Mouse (Mus musculus): ENCODE measurements around the gene Cacna1e. TPM values are rescaled to one million over a fixed set of nuclear protein-coding genes. Genes with fewer than 3 reads are reported as not detected.

Gene Cacna1e
- polyA plus RNA-seq, 1 experiment from 2014 or later = 5.8 TPM

GRCm38 (mm10) chr1:154515350-154515749, 369.0 kb downstream of the Cacna1e start:
- over 99% methylated on average over 2 of the region's 2 CpGs for whole genome bisulfite sequencing
- no peaks in the 10 kb centered on the region for H3K36me3 ChIP-seq (ENCODE audit: poor library complexity, severe bottlenecking)
- H3K9ac ChIP-seq = no peak overlapping the region
- H3K27ac ChIP-seq = no peak overlapping the region
- ATAC-seq = no peak
- no peak overlapping the region for H3K4me3 ChIP-seq
- no peaks in the 10 kb centered on the region for H3K4me1 ChIP-seq
- no peaks in the 10 kb centered on the region for H3K9me3 ChIP-seq (replicated peaks)
- H3K27me3 ChIP-seq = no peaks in the 10 kb centered on the region
- H3K4me2 ChIP-seq = no peak overlapping the region

- Histone ChIP-seq H3K9me3 (replicated peaks) (no peaks in the 10 kb centered on the region), H3K27me3 (no peaks in the 10 kb centered on the region), H3K9ac (no peak overlapping the region), H3K36me3 (ENCODE audit: poor library complexity, severe bottlenecking) (no peaks in the 10 kb centered on the region), H3K27ac (no peak overlapping the region), H3K4me3 (no peak overlapping the region), H3K4me1 (no peaks in the 10 kb centered on the region), H3K4me2 (no peak overlapping the region)
- ATAC-seq = no peak
These were observed 372.6 kb downstream of the Cacna1e start for GRCm38 (mm10) chr1:154511736-154512135.

DNA sequence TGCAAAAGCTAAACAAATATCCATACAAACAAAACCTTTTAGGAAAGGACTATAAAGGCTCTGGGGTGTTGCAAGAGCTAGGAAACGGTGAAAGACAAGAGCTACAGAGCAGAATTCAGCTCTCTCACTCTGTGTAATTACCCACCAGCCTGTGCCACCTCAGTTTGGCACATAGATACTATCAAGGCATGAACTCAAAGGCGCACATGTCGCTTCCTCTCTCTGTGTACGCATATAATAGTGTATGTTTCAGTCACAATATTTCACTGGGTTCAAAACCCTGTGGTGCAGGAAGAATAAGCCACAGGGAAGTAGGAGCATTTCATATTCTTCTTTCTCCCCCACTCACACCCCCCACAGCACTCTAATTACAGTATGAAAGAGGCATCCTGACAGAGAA, 380.3 kb downstream of the Cacna1e start:
- H3K9me3 ChIP-seq (replicated peaks) = no peaks in the 10 kb centered on the region
- WGBS = 43% methylated on average over 4 of the region's 4 CpGs
- H3K4me2 ChIP-seq = no peak overlapping the region
- 0 out of 2 replicates have a peak, but pooled peaks have one; percentile 43 for ATAC-seq
- H3K9ac ChIP-seq = no peak overlapping the region
- H3K36me3 ChIP-seq (ENCODE audit: poor library complexity, severe bottlenecking) = no peaks in the 10 kb centered on the region
- no peaks in the 10 kb centered on the region for H3K27me3 ChIP-seq
- no peak overlapping the region for H3K4me3 ChIP-seq
- no peak overlapping the region for H3K27ac ChIP-seq
- H3K4me1 ChIP-seq = peaks cover 15% of the 10 kb centered on the region

- 0 out of 2 replicates have a peak overlapping the region, but pooled peaks have one; percentile 48 for H3K27ac ChIP-seq
These were observed 383.4 kb downstream of the Cacna1e start for GRCm38 (mm10) chr1:154500869-154501268.

GRCm38 (mm10) chr1:154500187-154500866, 384.0 kb downstream of the Cacna1e start:
- H3K9ac ChIP-seq = no peak overlapping the region
- H3K4me3 ChIP-seq = no peak overlapping the region
- peaks cover 15% of the 10 kb centered on the region for H3K4me1 ChIP-seq
- 24% methylated on average over 3 of the region's 3 CpGs for WGBS
- no peaks in the 10 kb centered on the region for H3K27me3 ChIP-seq
- H3K27ac ChIP-seq = peak overlapping the region; percentile 48; the same call in 1 of the 2 replicates
- ATAC-seq = peak; percentile 90
- no peak overlapping the region for H3K4me2 ChIP-seq
- no peaks in the 10 kb centered on the region for H3K36me3 ChIP-seq (ENCODE audit: poor library complexity, severe bottlenecking)
- no peaks in the 10 kb centered on the region for H3K9me3 ChIP-seq (replicated peaks)

More at GRCm38 (mm10) chr1:154500869-154501268, 383.4 kb downstream of the Cacna1e start:
- Histone ChIP-seq H3K36me3 (ENCODE audit: poor library complexity, severe bottlenecking) (no peaks in the 10 kb centered on the region), H3K27me3 (no peaks in the 10 kb centered on the region), H3K4me1 (peaks cover 15% of the 10 kb centered on the region), H3K9me3 (replicated peaks) (no peaks in the 10 kb centered on the region), H3K4me3 (no peak overlapping the region), H3K9ac (no peak overlapping the region), H3K4me2 (no peak overlapping the region)
- peak; percentile 19; the same call in 1 of the 2 replicates for ATAC-seq
- 75% methylated on average over 5 of the region's 5 CpGs for WGBS

GRCm38 (mm10) chr1:154498821-154499220, 385.5 kb downstream of the Cacna1e start:
- Histone ChIP-seq H3K27ac (no peak overlapping the region), H3K36me3 (ENCODE audit: poor library complexity, severe bottlenecking) (no peaks in the 10 kb centered on the region), H3K4me2 (no peak overlapping the region), H3K9me3 (replicated peaks) (no peaks in the 10 kb centered on the region), H3K4me1 (peaks cover 12% of the 10 kb centered on the region), H3K27me3 (no peaks in the 10 kb centered on the region), H3K9ac (no peak overlapping the region), H3K4me3 (no peak overlapping the region)
- no peak for ATAC-seq
- 78% methylated on average over 4 of the region's 4 CpGs for WGBS

GRCm38 (mm10) chr1:154491071-154491470, 393.2 kb downstream of the Cacna1e start:
- Histone ChIP-seq H3K4me2 (no peak overlapping the region), H3K4me3 (no peak overlapping the region), H3K27me3 (no peaks in the 10 kb centered on the region), H3K4me1 (no peaks in the 10 kb centered on the region), H3K9ac (no peak overlapping the region), H3K9me3 (replicated peaks) (no peaks in the 10 kb centered on the region), H3K36me3 (ENCODE audit: poor library complexity, severe bottlenecking) (no peaks in the 10 kb centered on the region), H3K27ac (no peak overlapping the region)
- ATAC-seq = no peak
- 74% methylated on average over 6 of the region's 6 CpGs for WGBS

DNA sequence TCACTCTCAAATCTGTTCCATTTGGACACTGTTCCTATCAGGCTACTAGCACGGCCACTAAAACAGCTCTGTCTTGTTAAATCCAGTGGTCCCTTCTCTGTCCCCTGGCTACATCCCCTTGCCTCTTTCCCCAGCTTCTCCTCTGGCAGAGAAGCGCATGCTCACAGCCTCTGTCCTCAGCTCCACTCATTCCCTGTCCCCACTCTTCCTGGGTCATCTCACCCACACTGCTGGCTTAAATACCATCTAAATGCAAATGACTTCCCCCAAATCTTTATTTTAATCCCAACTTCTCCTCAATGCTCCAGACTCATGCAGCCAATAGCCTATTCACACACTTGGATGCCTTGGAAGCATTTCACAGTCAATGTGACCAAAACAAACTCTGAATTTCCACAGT, 407.6 kb downstream of the Cacna1e start:
- H3K4me3 ChIP-seq = no peak overlapping the region
- H3K9me3 ChIP-seq (replicated peaks) = no peaks in the 10 kb centered on the region
- no peak overlapping the region for H3K4me2 ChIP-seq
- no peak overlapping the region for H3K9ac ChIP-seq
- H3K4me1 ChIP-seq = no peaks in the 10 kb centered on the region
- ATAC-seq = no peak
- 87% methylated on average over 2 of the region's 2 CpGs for WGBS
- H3K36me3 ChIP-seq (ENCODE audit: poor library complexity, severe bottlenecking) = no peaks in the 10 kb centered on the region; the same call in 1 of the 2 replicates
- no peaks in the 10 kb centered on the region for H3K27me3 ChIP-seq
- H3K27ac ChIP-seq = no peak overlapping the region

- no peaks in the 10 kb centered on the region for H3K27me3 ChIP-seq
- no peaks in the 10 kb centered on the region; the same call in 1 of the 2 replicates for H3K36me3 ChIP-seq (ENCODE audit: poor library complexity, severe bottlenecking)
- WGBS = 93% methylated on average over 2 of the region's 2 CpGs
- no peaks in the 10 kb centered on the region for H3K9me3 ChIP-seq (replicated peaks)
- H3K4me3 ChIP-seq = no peak overlapping the region
- no peak overlapping the region for H3K27ac ChIP-seq
- H3K4me2 ChIP-seq = no peak overlapping the region
- H3K4me1 ChIP-seq = no peaks in the 10 kb centered on the region
- no peak for ATAC-seq
- no peak overlapping the region for H3K9ac ChIP-seq
These were observed 408.6 kb downstream of the Cacna1e start for GRCm38 (mm10) chr1:154475706-154476105.

- Histone ChIP-seq H3K4me3 (no peak overlapping the region), H3K4me1 (no peaks in the 10 kb centered on the region), H3K27ac (no peak overlapping the region), H3K9me3 (replicated peaks) (no peaks in the 10 kb centered on the region), H3K27me3 (no peaks in the 10 kb centered on the region), H3K36me3 (ENCODE audit: poor library complexity, severe bottlenecking) (no peaks in the 10 kb centered on the region; the same call in 1 of the 2 replicates), H3K4me2 (no peak overlapping the region), H3K9ac (no peak overlapping the region)
- no peak for ATAC-seq
- WGBS = 74% methylated on average over 4 of the region's 4 CpGs
These were observed 410.1 kb downstream of the Cacna1e start for GRCm38 (mm10) chr1:154474156-154474555.

DNA sequence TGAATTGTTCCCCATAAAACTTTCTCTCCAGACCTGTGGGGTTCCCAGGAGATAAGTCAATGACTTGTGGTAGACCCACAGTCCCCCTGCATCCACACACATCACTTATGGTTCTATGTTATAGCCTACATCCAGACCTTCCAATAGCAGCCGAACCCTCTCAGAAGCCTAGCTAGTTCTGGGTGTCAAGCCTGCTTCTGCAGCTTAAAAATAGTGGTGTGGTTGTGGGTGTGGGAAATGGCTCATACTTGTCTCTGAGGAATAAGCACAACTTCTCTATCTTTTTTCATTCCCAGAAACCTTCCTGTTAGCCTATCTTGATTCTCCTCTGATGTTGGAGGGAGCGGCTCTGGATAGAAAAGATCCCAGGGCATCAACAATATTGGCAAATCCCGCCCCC, 417.0 kb downstream of the Cacna1e start:
- WGBS = 92% methylated on average over 3 of the region's 3 CpGs
- Histone ChIP-seq H3K9ac (no peak overlapping the region), H3K36me3 (ENCODE audit: poor library complexity, severe bottlenecking) (peaks cover 4% of the 10 kb centered on the region; the same call in 1 of the 2 replicates), H3K4me1 (no peaks in the 10 kb centered on the region), H3K4me3 (no peak overlapping the region), H3K4me2 (no peak overlapping the region), H3K27ac (no peak overlapping the region), H3K27me3 (no peaks in the 10 kb centered on the region), H3K9me3 (replicated peaks) (no peaks in the 10 kb centered on the region)
- ATAC-seq = no peak

DNA sequence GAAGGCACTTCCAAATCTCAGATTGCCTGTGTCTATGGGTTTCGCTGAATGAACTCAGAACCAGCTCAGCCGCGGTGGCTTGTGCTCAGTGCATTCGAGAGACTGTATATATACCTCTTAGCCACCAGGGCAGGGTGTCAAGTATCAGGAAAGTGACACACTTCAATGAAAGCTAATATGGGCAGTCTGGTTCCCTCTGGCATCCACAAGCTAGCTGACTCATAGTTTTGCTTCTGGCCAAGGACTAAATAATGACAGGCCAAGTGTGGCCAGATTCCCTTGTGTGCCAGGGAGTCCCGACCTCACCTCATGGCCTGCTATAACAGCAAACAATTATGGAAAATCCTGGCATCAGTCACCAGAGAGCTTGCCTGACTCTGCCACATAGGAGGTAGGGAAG, 422.8 kb downstream of the Cacna1e start:
- Histone ChIP-seq H3K4me1 (no peaks in the 10 kb centered on the region), H3K36me3 (ENCODE audit: poor library complexity, severe bottlenecking) (no peaks in the 10 kb centered on the region), H3K27me3 (no peaks in the 10 kb centered on the region), H3K4me2 (no peak overlapping the region), H3K9me3 (replicated peaks) (no peaks in the 10 kb centered on the region), H3K9ac (no peak overlapping the region), H3K4me3 (no peak overlapping the region), H3K27ac (no peak overlapping the region)
- ATAC-seq = no peak
- WGBS = 83% methylated on average over 5 of the region's 5 CpGs

DNA sequence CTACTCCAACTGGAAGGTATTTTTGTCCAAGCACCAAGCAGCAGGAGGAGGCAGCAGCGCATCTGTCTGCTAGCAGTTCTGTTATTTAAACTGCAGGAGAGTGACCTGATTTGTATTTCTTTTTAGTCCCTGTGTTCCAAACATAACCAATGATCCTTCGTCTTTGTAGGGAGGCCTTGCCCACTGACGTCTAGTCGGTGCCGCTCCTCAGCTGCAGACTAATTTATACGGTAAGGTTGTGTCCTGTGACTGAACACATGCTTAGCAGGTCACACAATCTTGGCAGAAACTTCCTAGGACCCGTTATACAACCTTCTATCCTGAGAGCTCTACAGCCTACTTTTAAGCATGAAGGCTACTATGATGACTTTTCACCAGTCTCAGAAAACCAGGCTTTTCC, 424.2 kb downstream of the Cacna1e start:
- Histone ChIP-seq H3K27ac (no peak overlapping the region), H3K9me3 (replicated peaks) (no peaks in the 10 kb centered on the region), H3K36me3 (ENCODE audit: poor library complexity, severe bottlenecking) (no peaks in the 10 kb centered on the region), H3K4me1 (no peaks in the 10 kb centered on the region), H3K27me3 (no peaks in the 10 kb centered on the region), H3K9ac (no peak overlapping the region), H3K4me3 (no peak overlapping the region), H3K4me2 (no peak overlapping the region)
- ATAC-seq = no peak
- WGBS = 89% methylated on average over 7 of the region's 7 CpGs

All from forebrain, embryonic 13.5 days (tissue).